Mouse (Mus musculus): ENCODE data around the gene Bcl10. TPM values are rescaled to one million over a fixed set of nuclear protein-coding genes. Genes with fewer than 3 reads are reported as not detected.
"Not testable (repeated sequence)": the region's sequence is repeated elsewhere in the genome, so short reads cannot be mapped to it uniquely, and the experiment has no call there.

Bcl10 gene
- total RNA-seq, 4 experiments from 2014 or later: 11.4 to 14.5 (median 13.1) TPM

DNA sequence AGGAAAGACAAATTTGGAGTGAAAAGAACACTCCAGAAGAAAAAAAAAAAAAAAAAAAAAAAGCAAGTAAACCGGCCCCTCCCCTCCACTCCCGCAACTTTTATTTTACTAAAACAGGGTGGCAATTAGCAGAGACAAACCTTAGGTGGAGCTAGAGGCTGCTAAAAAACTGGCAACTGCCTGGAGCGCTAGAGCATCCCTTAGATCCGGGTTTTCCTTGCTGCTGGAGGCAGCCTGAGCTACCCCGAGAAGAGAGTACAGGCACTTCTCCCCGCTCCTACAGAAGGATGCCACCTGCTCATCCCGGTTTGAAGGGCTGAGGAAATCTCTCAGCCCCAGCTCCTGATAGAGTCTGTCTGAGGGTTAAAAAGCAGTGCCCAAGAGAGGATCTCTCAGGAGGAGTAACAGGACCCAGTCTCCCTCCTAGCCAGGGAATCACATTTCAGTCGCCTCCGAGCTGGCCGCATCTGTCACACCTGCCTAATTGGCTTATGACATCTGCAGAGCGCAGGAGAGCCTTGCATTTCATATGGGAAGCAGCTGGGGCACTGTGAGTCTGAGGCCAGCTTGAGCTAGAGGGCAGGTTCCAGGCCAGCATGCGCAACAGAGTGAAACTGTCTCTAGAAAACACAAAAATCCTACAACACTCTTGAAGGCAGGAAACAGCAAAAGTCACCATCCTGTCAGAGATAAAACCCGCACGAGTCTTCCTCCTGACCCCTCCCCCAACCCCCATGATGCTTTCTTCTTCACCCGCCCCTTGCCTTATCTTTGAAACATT, 27.6 kb downstream of the Bcl10 start:
- peak in 1 of 2 experiments; percentile 46 for DNase-seq (ENCODE audit: low spot score in 2 of 2)

DNA sequence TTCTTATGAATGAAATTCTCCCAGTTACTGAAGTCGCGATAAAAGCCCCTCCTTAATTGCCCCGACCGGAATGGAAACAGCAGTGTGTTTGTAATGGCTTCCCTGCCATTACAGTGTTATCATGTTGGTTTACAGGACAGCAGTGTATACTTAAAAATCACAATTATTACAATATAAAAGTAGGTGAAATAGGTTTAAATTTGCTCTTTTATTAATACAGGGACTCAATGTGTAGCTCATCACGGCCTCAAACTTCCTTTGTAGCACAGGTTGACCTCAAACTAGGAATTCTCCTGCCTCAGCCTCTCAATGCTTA, 28.2 kb downstream of the Bcl10 start:
- no peak for DNase-seq (ENCODE audit: low spot score in 2 of 2)

DNA sequence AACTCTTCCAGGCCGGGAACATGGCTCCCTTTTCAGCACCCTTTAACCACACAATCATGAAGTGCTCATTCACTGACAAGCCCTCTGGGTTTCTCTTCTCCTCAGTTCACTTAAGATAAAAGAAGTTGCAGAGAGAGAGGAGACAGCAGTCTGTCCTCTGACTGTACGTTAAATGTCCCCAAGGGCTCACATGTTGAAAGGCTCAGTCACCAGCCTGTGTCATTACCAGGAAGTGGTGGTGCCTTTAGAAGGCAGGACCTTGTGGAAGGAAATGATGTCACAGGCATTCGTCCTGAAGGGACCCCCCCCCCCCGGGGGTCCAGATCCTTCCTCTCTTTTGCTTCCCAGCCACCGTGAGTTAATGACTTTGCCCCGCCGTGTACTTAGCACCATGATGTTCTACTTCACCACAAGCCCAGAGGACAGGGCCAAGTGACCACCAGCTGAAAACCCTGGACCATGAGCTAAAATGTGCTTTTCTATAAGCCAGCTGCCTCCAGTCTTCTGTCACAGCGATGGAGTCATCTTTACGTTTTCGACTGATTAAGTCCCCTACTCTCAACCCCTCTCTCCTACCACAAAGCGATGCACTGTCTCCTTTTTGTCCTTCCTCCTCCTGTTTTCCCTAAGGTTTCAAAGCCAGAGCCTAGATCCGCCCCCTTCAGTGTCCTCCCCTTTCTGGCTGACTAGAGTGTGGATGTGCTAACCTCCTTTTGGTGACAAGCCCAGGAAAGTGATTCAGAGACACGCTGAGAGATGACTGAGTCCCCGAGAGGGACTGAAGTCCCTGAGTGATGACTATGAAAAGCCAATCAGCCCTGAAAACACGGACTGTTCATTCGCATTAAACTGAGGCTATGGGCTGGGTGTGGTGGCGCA, 28.9 kb downstream of the Bcl10 start:
- no peak for DNase-seq (ENCODE audit: low spot score in 2 of 2)

DNA sequence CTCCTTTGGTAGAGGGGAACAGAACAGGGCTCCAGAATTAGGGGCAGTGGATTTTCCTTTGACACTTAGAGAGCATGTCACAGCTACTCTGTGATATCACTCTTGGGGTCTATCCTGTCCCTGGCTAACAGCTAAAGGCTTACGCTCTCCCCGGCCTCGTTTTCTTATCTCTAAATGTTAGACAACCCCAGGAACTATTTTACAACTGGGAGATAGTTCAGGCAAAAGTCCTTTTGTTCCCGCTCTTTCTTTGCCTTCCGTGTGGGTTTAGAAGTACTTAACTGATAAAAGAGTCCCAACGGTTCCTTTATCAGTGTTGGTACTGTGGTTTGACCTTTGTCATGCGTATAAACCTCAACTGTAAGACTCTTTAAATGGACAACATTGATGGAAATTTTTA, 30.3 kb downstream of the Bcl10 start:
- DNase-seq (ENCODE audit: low spot score in 2 of 2): no peak

DNA sequence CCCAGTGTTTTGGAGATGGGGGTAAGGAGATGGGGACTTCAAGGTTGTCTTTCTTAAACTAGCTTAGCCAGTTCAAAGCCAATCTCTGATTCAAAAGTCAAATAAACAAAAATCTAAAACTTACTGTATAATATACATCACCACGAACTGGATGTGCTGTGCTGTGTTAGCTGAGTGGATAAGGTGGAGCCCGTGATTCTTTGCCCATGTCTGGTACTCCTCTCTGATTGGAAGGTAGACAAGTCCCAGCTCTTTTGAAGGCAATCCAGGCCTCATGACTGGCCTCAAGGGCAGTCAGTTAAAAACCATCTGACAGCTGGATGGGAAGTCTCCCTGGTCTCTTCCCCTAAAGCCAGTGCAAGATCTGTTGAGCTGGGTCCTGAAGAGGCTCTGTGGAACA, 30.8 kb downstream of the Bcl10 start:
- DNase-seq (ENCODE audit: low spot score in 2 of 2): no peak

DNA sequence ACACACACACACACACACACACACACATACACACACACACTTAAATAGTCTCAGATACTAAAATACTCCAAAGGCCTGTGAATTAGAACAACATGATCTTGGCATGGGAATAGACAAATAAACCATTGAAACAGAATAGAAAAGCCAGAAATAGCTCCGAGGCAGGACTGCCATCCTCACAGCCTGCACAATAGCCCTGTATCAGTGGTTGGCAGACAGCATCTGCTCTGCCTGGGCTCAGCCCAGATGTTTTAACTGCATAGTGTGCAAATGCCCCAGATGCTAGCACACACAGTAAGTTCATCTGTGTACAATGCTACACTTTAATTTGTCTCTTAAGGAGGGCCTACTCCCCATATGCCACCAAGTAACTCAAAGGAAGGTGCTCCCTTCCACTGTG, 37.2 kb downstream of the Bcl10 start:
- no peak for DNase-seq (ENCODE audit: low spot score in 2 of 2)

DNA sequence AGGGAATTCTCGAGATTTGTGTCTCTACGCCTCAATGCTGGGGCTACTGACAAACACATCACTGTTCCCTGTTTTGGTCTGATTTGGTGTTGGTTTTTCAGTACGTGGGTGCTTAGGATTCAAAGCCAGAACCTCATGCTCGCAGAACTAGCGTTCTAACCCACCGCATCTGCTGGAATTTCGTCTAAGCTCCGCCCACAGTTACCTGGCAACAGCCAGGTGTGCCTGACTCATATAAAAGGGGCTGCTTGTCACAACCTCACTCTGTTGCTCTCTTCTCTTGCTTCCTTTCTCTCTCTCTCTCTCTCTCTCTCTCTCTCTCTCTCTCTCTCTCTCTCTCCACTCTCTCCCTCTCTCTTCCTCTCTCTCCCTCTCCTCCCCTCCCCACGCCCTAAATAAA, 39.8 kb downstream of the Bcl10 start:
- DNase-seq (ENCODE audit: low spot score in 2 of 2): no peak

DNA sequence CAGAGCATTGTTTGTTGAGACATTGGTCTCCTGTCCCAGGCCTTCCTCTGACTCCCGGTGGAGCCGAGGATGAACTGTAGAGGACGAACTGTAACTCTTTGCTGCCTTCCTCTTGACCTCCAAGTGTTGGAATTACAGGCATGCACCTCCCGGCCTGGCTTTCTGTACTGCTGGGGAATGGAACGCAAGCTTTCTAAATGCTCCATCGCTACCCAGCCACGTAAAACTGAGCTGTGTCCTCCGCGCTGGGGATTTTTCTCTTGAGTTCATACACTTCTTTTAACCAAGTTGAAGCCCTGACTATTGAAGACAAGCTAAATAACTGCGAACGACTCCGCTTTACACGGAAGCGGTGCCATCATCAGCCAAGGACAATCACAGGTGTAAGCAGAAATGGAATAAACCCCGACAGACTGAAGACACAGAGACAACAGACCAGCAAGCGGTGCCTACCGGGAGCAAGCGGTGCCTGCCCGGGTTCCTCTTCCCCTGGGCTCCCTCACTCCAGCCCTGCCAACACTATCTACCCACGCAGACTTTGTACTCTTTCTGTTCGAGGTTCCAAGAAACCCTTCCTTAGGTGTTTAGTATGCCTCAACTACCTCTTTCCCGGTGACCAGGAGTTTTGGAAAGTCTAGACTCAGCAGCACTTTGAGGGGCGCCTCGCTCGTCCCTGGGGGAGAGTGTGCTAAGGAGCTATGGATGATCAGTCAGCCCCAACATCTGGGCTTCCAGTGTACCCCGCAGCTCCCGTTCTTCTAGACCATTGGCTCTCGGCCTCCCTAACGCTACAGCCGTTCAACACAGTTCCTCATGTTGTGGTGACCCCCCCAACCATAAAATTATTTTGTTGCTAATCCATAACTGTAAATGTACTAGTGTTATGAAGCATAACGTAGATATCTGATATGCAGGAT, 40.8 kb downstream of the Bcl10 start:
- DNase-seq (ENCODE audit: low spot score in 2 of 2): no peak

DNA sequence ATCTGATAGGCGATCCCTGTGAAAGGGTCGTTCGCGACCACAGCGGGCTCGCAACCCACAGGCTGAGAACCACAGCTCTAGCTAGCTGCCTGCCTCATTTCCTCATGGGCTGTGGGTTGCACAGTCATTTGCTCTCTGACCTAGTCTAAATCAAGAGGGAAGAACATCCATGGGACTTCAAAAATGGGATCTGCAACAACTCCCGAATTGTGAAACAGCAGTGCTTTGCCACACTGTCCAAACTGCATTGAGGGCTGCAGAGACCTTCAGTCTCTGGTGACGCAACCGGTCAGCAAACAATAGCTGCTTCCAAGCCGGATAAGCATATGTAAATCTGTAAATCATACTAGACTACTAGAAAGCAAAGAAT, 41.4 kb downstream of the Bcl10 start:
- DNase-seq (ENCODE audit: low spot score in 2 of 2): no peak

DNA sequence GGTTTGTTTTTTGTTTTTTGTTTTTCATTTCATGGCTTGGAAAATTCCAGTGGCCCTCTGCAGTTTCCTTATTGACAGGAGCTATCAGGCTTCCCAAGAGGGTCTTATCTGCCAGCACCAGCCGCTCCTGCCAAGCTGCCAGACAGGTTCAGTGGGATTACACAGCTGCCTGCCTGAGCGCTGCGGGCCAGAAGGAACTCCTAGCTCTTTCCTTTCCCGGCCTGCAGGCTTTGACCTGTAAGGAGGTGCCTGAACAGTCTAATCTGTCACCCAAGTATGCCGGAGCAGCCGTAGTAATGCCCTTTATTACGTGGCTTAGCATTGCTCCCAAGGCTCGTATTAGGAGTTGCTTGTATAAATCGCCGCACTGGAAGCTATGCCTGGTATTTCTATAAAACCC, 41.9 kb downstream of the Bcl10 start:
- no peak for DNase-seq (ENCODE audit: low spot score in 2 of 2)

DNA sequence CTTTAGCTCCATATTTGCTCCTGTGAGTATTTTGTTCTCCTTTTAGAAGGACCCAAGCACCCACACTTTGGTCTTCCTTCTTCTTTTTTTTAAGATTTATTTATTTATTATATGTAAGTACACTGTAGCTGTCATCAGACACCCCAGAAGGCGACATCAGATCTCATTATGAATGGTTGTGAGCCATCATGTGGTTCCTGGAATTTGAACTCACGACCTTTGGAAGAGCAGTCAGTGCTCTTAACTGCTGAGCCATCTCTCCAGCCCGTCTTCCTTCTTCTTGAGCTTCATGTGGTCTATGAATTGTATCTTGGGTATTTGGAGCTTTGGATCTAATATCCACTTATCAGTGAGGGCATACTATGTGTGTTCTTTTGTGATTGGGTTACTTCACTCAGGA, 43.0 kb downstream of the Bcl10 start:
- not testable (repeated sequence) for DNase-seq (ENCODE audit: low spot score in 2 of 2)

DNA sequence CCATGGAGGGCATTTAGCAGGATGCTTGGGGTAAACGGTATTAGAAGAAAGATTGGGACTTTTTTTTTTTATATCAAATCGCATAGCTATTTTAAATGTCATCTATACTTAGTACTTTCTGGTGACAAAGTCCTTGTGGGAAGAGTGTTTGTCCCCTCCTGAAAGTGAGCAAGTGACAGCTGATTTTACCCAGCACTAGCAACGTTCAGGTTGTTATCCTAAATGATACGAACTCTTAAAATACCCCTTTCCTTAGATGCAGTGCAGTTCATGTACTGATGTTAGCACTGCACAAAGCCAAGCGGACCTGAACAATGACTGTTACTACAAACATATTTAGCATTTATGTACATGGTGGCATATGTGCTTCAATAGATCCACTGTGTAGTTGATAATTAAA, 44.2 kb downstream of the Bcl10 start:
- no peak for DNase-seq (ENCODE audit: low spot score in 2 of 2)

DNA sequence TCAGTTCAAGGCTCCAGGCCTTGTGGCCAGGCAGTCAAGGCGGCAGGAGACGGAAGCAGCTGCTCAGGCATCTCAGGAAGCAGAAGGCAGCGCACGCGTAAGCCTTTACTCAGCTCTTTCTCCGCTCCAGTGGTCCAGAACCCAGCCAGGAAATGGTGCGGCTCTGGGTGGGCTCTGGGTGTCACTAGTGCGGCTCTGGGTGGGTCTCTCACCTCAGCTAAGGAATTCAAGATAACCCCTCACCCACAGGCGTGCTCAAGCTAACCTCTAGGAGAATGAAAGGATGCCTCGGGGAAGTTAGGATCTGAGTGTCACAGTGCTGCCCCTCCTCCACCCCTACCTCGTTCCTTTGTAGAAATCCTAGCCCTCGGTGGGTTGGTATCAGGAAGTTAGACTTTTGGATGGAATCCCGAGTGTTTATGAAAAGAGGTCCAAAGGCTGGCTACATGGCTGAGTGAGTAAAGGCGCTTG, 46.5 kb downstream of the Bcl10 start:
- DNase-seq (ENCODE audit: low spot score in 2 of 2): no peak

DNA sequence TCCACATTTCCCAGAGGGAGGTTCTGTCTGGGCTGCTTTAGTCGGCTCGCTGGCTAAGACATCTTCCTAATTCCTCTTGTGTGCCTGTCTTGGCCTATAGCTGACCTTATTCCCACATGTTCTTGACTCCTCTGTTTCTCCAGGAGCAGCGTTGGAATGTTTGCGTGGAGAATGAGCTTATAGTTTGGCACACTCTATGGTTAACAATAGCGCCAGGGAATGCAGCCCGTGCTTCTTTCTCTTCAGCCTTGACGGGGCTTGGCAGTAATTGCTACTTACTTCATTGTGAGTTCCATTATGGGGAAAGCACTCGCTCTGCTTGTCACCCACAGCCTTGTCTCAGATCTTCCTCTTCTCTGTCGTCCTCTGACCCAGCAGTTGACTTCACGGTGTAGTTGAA, 48.9 kb downstream of the Bcl10 start:
- no peak for DNase-seq (ENCODE audit: low spot score in 2 of 2)

DNA sequence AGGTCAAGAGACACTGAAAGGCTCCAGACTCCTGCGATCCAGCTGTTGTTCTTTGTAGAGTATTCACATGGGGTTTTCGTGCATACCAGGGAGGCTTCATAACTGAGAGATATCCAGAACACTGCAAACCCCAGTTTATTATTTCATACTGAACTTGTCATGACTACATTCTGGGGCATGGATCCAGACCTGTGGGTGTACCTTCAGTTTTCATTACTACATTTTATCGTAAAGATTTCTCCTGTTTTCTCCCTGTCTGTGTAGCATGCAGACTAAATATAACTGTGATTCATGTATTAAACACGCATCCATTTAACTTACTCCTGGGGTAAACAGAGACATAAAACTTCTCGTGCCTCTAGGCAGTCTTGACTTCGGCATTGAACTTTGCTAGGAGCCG, 52.4 kb downstream of the Bcl10 start:
- no peak for DNase-seq (ENCODE audit: low spot score in 2 of 2)

Other genes starting within 250 kb of the Bcl10 start
- gene Ddah1, start 164.1 kb upstream of the Bcl10 start, total RNA-seq (2022): 10 to 100 TPM; 64.6 to 66.9 (median 65.7) TPM
- gene 2410004B18Rik, start 15.2 kb downstream of the Bcl10 start, total RNA-seq (2022): 10 to 100 TPM; 26.4 to 34.7 (median 31.2) TPM
- 1 to 10 TPM; 2.4 to 3.4 (median 3.1) TPM for gene Syde2, start 65.1 kb downstream of the Bcl10 start, total RNA-seq (2022)
- gene Wdr63, start 185.3 kb downstream of the Bcl10 start, total RNA-seq (2022): 1 to 10 TPM in 1 of 4 experiments, under 1 TPM in 3; 0.21 to 1.5 (median 0.29) TPM
- gene Mcoln3, start 194.6 kb downstream of the Bcl10 start, total RNA-seq (2022): not detected
- gene Mcoln2, start 227.0 kb downstream of the Bcl10 start, total RNA-seq (2022): not detected